Mouse (Mus musculus) heart, postnatal 14 days (tissue): Measurements from ENCODE around the gene Tmem41b. TPM values are rescaled to one million over a fixed set of nuclear protein-coding genes. Genes with fewer than 3 reads are reported as not detected.
"Not testable (repeated sequence)": the region's sequence is repeated elsewhere in the genome, so short reads cannot be mapped to it uniquely, and the experiment has no call there.

Experiments used
- DNase-seq, 2 experiments: peaks; one replicate each; pipeline ENCODE4 v3.0.0; 2021 to 2022
- intact Hi-C: fragments of 180-260 bp; cut with DNase I; formaldehyde crosslinking; loops from one replicate; pipeline ENCODE4 v1.15.1; 2025
- long read RNA-seq, 2 experiments: library from polyadenylated mRNA; stranded (forward); transcript quantifications; one replicate each; pipeline ENCODE4 v2.0.0; 2021
- total RNA-seq, 2 experiments: library from RNA; stranded (reverse); gene quantifications; 2 replicates each; pipeline ENCODE4 v1.2.3; 2021

Tmem41b gene
- 10 to 100 TPM; 46.6 to 47.7 TPM for total RNA-seq
- long read RNA-seq, experiment 1, transcript Tmem41b-201 (7 exons, 3,840 nt) = major isoform, 57 of 61 reads
- long read RNA-seq, experiment 1, partial matches to known transcripts = 0 of 61 reads
- long read RNA-seq, experiment 1, other reads (novel, unspliced or antisense) = 4 of 61 reads
- long read RNA-seq, experiment 2, transcript Tmem41b-201 (7 exons, 3,840 nt) = major isoform, 32 of 35 reads
- long read RNA-seq, experiment 2, partial matches to known transcripts = 0 of 35 reads
- long read RNA-seq, experiment 2, other reads (novel, unspliced or antisense) = 3 of 35 reads

- intact Hi-C loops = loop anchor here (2.0 kb wide), 2 partner anchors 32 to 74 kb away; partner anchors contain the start of genes Ipo7 and Zfp143
- DNase-seq = not testable (repeated sequence)
Observed at GRCm38 (mm10) chr7:109986775-109987174, at the start of gene Tmem41b. Gene Tmem41b, minus strand, starts transcription at chr7:109986929.

- intact Hi-C loops = no loop called here
- DNase-seq = no peak
Observed at GRCm38 (mm10) chr7:110030342-110030741, 43.6 kb upstream of the Tmem41b start.

GRCm38 (mm10) chr7:110028826-110029225, 42.1 kb upstream of the Tmem41b start:
- DNase-seq = no peak
- intact Hi-C loops = no loop called here

GRCm38 (mm10) chr7:110026594-110026993, 39.9 kb upstream of the Tmem41b start:
- intact Hi-C loops = no loop called here
- DNase-seq = no peak

- DNase-seq = no peak
- intact Hi-C loops = no loop called here
Observed at GRCm38 (mm10) chr7:110023553-110023952, 36.8 kb upstream of the Tmem41b start.

GRCm38 (mm10) chr7:110018631-110019482, 32.1 kb upstream of the Tmem41b start:
- intact Hi-C loops = loop anchor here (2.0 kb wide), 2 partner anchors 32 to 40 kb away; partner anchors contain the start of gene Tmem41b
- DNase-seq = peak; percentile 76 to 84

- peak; percentile 90 to 94 for DNase-seq
- intact Hi-C loops = loop anchor here (2.0 kb wide), 2 partner anchors 31 to 41 kb away; partner anchors contain the start of gene Tmem41b
Observed at GRCm38 (mm10) chr7:110018117-110018630, 31.4 kb upstream of the Tmem41b start, which contains the start of gene Ipo7. Gene Ipo7, plus strand, starts transcription at chr7:110018274.

GRCm38 (mm10) chr7:110014272-110014671, 27.5 kb upstream of the Tmem41b start:
- intact Hi-C loops = no loop called here
- DNase-seq = no peak

GRCm38 (mm10) chr7:110011417-110011816, 24.7 kb upstream of the Tmem41b start:
- DNase-seq = no peak
- intact Hi-C loops = no loop called here

GRCm38 (mm10) chr7:110009084-110009483, 22.4 kb upstream of the Tmem41b start:
- DNase-seq = no peak
- intact Hi-C loops = no loop called here

GRCm38 (mm10) chr7:110008513-110008912, 21.8 kb upstream of the Tmem41b start:
- DNase-seq = no peak

GRCm38 (mm10) chr7:110006471-110007195, 19.9 kb upstream of the Tmem41b start:
- no peak for DNase-seq
- intact Hi-C loops = no loop called here

More at GRCm38 (mm10) chr7:110008513-110008912, 21.8 kb upstream of the Tmem41b start:
- intact Hi-C loops = no loop called here

- intact Hi-C loops = no loop called here
- no peak for DNase-seq
Observed at GRCm38 (mm10) chr7:110005976-110006375, 19.2 kb upstream of the Tmem41b start.

- DNase-seq = peak; percentile 57 to 62
- intact Hi-C loops = no loop called here
Observed at GRCm38 (mm10) chr7:110002968-110003367, 16.2 kb upstream of the Tmem41b start.

- intact Hi-C loops = no loop called here
Observed at GRCm38 (mm10) chr7:110002092-110002491, 15.4 kb upstream of the Tmem41b start.

GRCm38 (mm10) chr7:109998388-109998787, 11.7 kb upstream of the Tmem41b start:
- DNase-seq = no peak
- intact Hi-C loops = no loop called here

More at GRCm38 (mm10) chr7:110002092-110002491, 15.4 kb upstream of the Tmem41b start:
- no peak for DNase-seq

GRCm38 (mm10) chr7:109993157-109993959, 6.6 kb upstream of the Tmem41b start:
- intact Hi-C loops = no loop called here
- peak; percentile 24 to 70 for DNase-seq

GRCm38 (mm10) chr7:109991286-109991685, 4.6 kb upstream of the Tmem41b start:
- intact Hi-C loops = no loop called here
- DNase-seq = no peak

GRCm38 (mm10) chr7:109986133-109986669, 528 bp downstream of the Tmem41b start:
- peak; percentile 99 for DNase-seq
- intact Hi-C loops = loop anchor here (2.0 kb wide), 2 partner anchors 33 to 75 kb away; partner anchors contain the start of genes Ipo7 and Zfp143
